Mouse (Mus musculus) limb, embryonic 14.5 days (tissue): ENCODE results near the gene Anxa6. TPM values are rescaled to one million over a fixed set of nuclear protein-coding genes. Genes with fewer than 3 reads are reported as not detected.
A peak's percentile ranks its signal among the peaks of the same experiment; 100 is the strongest.

Experiments used
- ATAC-seq: fragments of 200-750 bp; cut with Nextera tagmentation; 2 replicates; pipeline ENCODE4 v1.8.0; 2017; ENCODE audit warnings: low read depth, moderate number of reproducible peaks, moderate TSS enrichment; ENCODE audit not compliant: low FRiP score
- DNase-seq: peaks from one replicate; pipeline ENCODE4 v3.0.0-alpha.2; 2015; ENCODE audit warnings: low spot score
- H3K27ac ChIP-seq: fragments of 300-500 bp; sonication (generic); replicated peaks from 2 replicates; pipeline ENCODE4 v1.5.1; 2014; ENCODE audit warnings: low read depth, mild to moderate bottlenecking, low read length, moderate library complexity, mixed read lengths
- H3K27me3 ChIP-seq: fragments of 300-500 bp; sonication (generic); 2 replicates; pipeline ENCODE4 v1.6.1; 2014; ENCODE audit warnings: low read length, mixed read lengths; ENCODE audit not compliant: control insufficient read depth, insufficient read depth
- H3K36me3 ChIP-seq: fragments of 300-500 bp; sonication (generic); 2 replicates; pipeline ENCODE4 v1.6.1; 2014; ENCODE audit warnings: mild to moderate bottlenecking, low read length, moderate library complexity, mixed read lengths; ENCODE audit not compliant: control insufficient read depth, insufficient read depth
- H3K4me1 ChIP-seq: fragments of 300-500 bp; sonication (generic); 2 replicates; pipeline ENCODE4 v1.6.1; 2014; ENCODE audit warnings: antibody characterized with exemption, low read length, mixed read lengths; ENCODE audit not compliant: control insufficient read depth, insufficient read depth
- H3K4me2 ChIP-seq: fragments of 300-500 bp; sonication (generic); replicated peaks from 2 replicates; pipeline ENCODE4 v1.6.1; 2014; ENCODE audit warnings: low read depth, mild to moderate bottlenecking, low read length, moderate library complexity; ENCODE audit not compliant: severe bottlenecking
- H3K4me3 ChIP-seq: fragments of 300-500 bp; sonication (generic); replicated peaks from 2 replicates; pipeline ENCODE4 v1.5.1; 2014; ENCODE audit warnings: low read length
- H3K9ac ChIP-seq: fragments of 300-500 bp; sonication (generic); 2 replicates; pipeline ENCODE4 v1.6.1; 2014; ENCODE audit warnings: mild to moderate bottlenecking, low read depth, low read length, moderate library complexity; ENCODE audit not compliant: severe bottlenecking
- H3K9me3 ChIP-seq: fragments of 300-500 bp; sonication (generic); 2 replicates; pipeline ENCODE4 v1.6.1; 2016; ENCODE audit warnings: low read length; ENCODE audit not compliant: control insufficient read depth
- POLR2A ChIP-seq: fragments of 200-500 bp; IDR thresholded peaks from 2 replicates; pipeline ENCODE4 v1.8.0; 2012; ENCODE audit warnings: inconsistent platforms, mild to moderate bottlenecking, moderate library complexity, borderline replicate concordance; ENCODE audit not compliant: insufficient read depth, insufficient read length; ENCODE audit errors: extremely low read depth
- WGBS: fragments of 180-500 bp; shearing (Covaris S2); extraction: QIAGEN DNeasy Blood & Tissue Kit; methylation state at CpG from one replicate; pipeline ENCODE4 v1.1.7; 2014; 5-methylcytosine and 5-hydroxymethylcytosine counted together
- polyA plus RNA-seq, 2 experiments: library from polyadenylated mRNA; depleted of rRNA in 1 of 2; stranded (reverse) in 1 of 2; unstranded in 1 of 2; fragments of >200 nt; fragmentation: Nextera tagmentation in 1 of 2; extraction: Ambion mirVana in 1 of 2; gene quantifications; 2 replicates each; pipeline versions ENCODE4 v1.2.1 to v1.2.3; 2012 to 2014

The Anxa6 gene
- polyA plus RNA-seq, 2 experiments, result 281 to 390 TPM

GRCm38 (mm10) chr11:54998708-54999107, 34.5 kb downstream of the Anxa6 start:
- H3K4me1 ChIP-seq, result no peaks in the 10 kb centered on the region
- ATAC-seq, result no peak
- H3K4me2 ChIP-seq, result no peak overlapping the region
- H3K36me3 ChIP-seq, result peaks cover 93% of the 10 kb centered on the region
- no peak for DNase-seq
- no peak overlapping the region for H3K4me3 ChIP-seq
- no peak overlapping the region for H3K9ac ChIP-seq
- no peaks in the 10 kb centered on the region for H3K27me3 ChIP-seq
- no peak overlapping the region for H3K27ac ChIP-seq
- no peak for TF ChIP-seq POLR2A
- WGBS, result 72% methylated on average over 2 of the region's 2 CpGs
- H3K9me3 ChIP-seq, result 0 out of 2 replicates have a peak, but pooled peaks cover 4% of the 10 kb centered on the region

DNA sequence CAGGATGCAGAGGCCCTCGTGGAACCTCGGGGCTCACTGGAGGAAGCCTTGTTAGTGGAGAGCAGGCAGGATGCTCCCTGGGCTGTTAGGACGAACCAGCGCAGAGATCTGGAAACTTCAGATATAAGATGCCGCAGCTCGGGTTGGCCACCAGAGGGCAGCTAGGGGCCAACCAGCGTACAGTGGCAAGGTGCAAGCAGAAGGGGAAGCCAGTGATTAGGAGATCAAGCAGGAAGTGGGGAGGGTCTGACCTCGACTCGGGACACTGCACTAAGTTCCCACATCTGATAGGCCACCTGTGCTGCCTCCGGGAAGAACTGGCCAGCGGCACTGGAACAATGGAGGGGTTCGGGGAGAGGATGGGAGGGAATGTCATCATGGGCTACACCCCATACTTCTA, 35.0 kb downstream of the Anxa6 start:
- no peak overlapping the region for H3K9ac ChIP-seq
- DNase-seq (peak; percentile 51), ATAC-seq (0 out of 2 replicates have a peak, but pooled peaks have one; percentile 32)
- H3K36me3 ChIP-seq, result peaks cover 93% of the 10 kb centered on the region
- no peak for TF ChIP-seq POLR2A
- 0 out of 2 replicates have a peak, but pooled peaks cover 4% of the 10 kb centered on the region for H3K9me3 ChIP-seq
- no peak overlapping the region for H3K27ac ChIP-seq
- no peak overlapping the region for H3K4me3 ChIP-seq
- no peaks in the 10 kb centered on the region for H3K4me1 ChIP-seq
- no peak overlapping the region for H3K4me2 ChIP-seq
- 2% methylated on average over 10 of the region's 12 CpGs for WGBS
- H3K27me3 ChIP-seq, result no peaks in the 10 kb centered on the region

DNA sequence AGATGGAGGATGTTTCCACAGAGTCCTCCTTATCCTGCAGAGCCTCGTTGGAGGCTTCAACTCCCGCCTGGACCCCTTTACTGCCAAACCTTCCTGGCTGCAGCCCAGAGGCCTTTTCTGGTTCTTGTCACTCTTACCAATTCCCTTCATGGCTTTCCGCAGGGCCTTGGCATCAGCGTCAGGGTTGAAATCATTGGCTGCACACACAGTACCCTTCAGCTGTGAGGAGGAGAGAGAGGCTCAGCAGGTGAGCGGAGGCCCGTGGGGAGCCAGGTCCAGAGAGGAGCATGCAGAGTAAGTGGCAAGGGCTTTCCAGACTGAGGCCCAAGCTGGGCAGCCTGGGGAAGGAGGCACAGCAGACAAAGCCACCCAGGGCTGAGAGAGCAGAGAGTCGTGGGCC, 37.1 kb downstream of the Anxa6 start:
- Histone ChIP-seq H3K9ac (no peak overlapping the region), H3K27ac (no peak overlapping the region), H3K4me1 (no peaks in the 10 kb centered on the region), H3K36me3 (peaks cover 94% of the 10 kb centered on the region), H3K4me2 (no peak overlapping the region), H3K9me3 (0 out of 2 replicates have a peak, but pooled peaks cover 4% of the 10 kb centered on the region), H3K4me3 (no peak overlapping the region), H3K27me3 (no peaks in the 10 kb centered on the region)
- ATAC-seq (no peak), DNase-seq (no peak)
- 62% methylated on average over 7 of the region's 7 CpGs for WGBS
- TF ChIP-seq POLR2A, result no peak

DNA sequence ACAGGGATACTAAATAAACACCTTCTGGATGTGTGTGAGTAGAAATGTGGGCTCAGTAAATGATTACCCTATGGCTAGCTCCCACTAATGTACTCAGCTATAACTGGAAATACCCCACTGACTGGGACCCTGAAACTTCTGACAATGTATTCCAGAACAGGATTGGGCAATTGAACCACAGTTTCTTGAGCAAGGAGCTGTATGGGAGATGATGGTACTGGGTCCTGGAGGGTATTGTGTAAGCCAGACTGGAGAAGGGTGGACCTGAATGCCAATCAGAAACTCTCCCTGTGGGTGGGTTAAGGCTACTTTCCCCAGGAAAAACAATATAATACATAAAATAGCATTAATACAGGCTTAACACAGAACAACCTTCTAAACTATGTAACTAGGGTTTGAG, 43.3 kb downstream of the Anxa6 start:
- H3K4me1 ChIP-seq, result no peaks in the 10 kb centered on the region
- no peaks in the 10 kb centered on the region for H3K9me3 ChIP-seq
- no peak overlapping the region for H3K27ac ChIP-seq
- no peak for DNase-seq
- H3K4me2 ChIP-seq, result no peak overlapping the region
- H3K4me3 ChIP-seq, result no peak overlapping the region
- TF ChIP-seq POLR2A, result no peak
- H3K27me3 ChIP-seq, result no peaks in the 10 kb centered on the region
- no peak overlapping the region for H3K9ac ChIP-seq
- ATAC-seq, result no peak
- peaks cover 96% of the 10 kb centered on the region for H3K36me3 ChIP-seq

DNA sequence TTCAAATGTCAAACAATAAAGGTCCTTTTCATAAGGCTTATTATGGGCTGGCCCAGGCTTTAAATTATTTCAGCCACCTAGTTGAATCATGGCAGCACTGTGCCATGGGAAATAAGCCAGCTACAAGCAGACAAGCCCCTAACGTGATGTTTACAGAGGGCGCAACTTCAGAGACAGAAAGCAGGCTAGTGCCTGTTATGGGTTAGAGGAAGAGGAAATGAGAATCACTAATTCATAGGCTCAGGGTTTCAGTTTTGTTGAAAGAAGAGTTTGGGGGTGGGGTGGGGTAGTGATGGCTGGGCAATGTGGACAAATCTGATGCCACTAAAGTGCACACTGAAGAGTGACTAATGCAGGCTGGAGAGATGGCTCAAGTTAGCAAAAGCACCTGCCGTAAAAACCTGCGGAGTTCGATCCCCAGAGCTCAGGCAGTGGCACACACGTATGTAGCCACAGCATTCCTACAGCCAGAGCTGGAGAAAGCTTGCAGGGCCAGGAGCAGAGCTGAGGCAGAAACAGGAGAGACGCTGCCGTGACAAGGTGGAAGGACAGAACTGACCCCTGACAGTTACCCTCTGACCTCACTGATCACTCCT, 44.4 kb downstream of the Anxa6 start:
- WGBS, result 67% methylated on average over 8 of the region's 8 CpGs
- H3K36me3 ChIP-seq, result peaks cover 95% of the 10 kb centered on the region
- no peak overlapping the region for H3K4me3 ChIP-seq
- H3K27ac ChIP-seq, result no peak overlapping the region
- no peaks in the 10 kb centered on the region for H3K4me1 ChIP-seq
- H3K9me3 ChIP-seq, result no peaks in the 10 kb centered on the region
- no peak for ATAC-seq
- TF ChIP-seq POLR2A, result no peak
- no peak overlapping the region for H3K9ac ChIP-seq
- no peak overlapping the region for H3K4me2 ChIP-seq
- no peak for DNase-seq
- no peaks in the 10 kb centered on the region for H3K27me3 ChIP-seq
